Mouse (Mus musculus): ENCODE results near the gene Snx21.

DNA sequence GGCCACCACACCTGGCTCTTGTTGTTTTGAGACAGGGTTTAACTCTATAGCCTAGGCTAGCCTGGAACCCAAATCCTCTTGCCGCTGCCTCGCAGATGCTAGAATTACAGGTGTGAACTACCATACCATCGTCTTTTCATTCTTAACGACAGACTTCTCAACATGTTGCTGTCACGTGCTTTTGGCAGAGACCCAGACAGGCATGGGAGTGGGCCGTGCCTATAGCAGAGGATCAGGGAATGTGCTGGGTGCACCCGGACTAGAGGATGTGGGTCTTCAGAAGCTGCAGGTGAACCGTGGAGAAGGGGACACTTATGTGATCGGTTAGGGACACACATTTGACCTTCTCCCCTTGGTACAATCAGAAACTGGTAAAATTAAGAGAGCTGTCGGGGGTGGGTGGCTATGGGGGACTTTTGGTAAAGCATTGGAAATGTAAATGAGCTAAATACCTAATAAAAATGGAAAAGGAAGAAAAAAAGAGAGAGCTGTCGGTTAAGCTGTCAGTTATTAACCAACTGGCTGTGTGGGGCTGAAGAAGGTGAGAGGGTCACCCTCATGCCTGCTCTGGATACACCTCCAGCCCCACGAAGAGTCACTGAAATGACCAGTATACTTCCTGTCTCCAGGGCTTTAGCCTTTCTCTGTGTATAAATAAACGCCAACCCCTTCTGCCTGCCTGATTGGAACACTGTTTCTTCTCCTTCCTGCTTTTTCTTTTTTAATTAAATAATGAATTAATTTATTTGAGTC is 14.8 kb downstream of the Snx21 start:
- TF ChIP-seq CTCF (IDR thresholded peaks at IDR 0.05; ENCODE audit: borderline replicate concordance, insufficient read depth, low read length), result no peak
- no peak for TF ChIP-seq POLR2A (IDR thresholded peaks at IDR 0.05; ENCODE audit: low read depth, low read length)
